Mouse (Mus musculus): ENCODE results near the gene Klhl32.

DNA sequence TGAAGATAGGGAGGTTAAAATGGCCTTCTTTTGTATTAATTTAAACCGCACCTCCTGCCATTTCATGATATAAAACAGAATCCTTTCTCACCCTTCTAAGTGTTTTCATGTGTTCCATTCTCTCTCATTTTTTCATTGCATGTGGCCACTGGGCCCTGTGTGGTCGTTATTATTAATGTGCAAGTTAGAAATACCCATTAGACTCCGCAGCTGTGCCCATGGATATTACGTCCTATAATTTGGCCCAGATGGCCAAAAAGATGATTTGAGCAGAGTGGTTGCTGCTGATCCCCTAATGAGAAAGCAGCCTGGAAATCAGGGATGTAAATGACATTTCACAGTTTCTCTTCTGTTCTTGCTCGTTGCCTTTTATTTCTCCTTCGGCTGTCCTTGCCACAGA is 12.4 kb downstream of the Klhl32 start:
- no peak for TF ChIP-seq RCOR1 (IDR thresholded peaks at IDR 0.05; ENCODE audit: low read depth, low read length)
- no peak for TF ChIP-seq CHD1 (IDR thresholded peaks at IDR 0.05; ENCODE audit: low read depth, low read length)
- no peak for TF ChIP-seq CTCF (IDR thresholded peaks at IDR 0.05 in 2 of 3, conservative IDR thresholded peaks at IDR 0.05 in 1 of 3; ENCODE audit: control insufficient read depth in 1 of 3, insufficient read depth in 1 of 3, low read depth in 2 of 3, low read length in 3 of 3, poor library complexity in 1 of 3, severe bottlenecking in 1 of 3)
- TF ChIP-seq HCFC1 (IDR thresholded peaks at IDR 0.05; ENCODE audit: low read depth, low read length): no peak
- no peak for TF ChIP-seq TAL1 (IDR thresholded peaks at IDR 0.05; ENCODE audit: low read length)
- no peak for TF ChIP-seq POLR2A (IDR thresholded peaks at IDR 0.05; ENCODE audit: control insufficient read depth in 1 of 2, insufficient read depth in 1 of 2, low read depth in 1 of 2, low read length in 2 of 2, poor library complexity in 1 of 2)
- TF ChIP-seq POLR2AphosphoS2 (IDR thresholded peaks at IDR 0.05; ENCODE audit: low read length): no peak
- TF ChIP-seq ZKSCAN1 (IDR thresholded peaks at IDR 0.05; ENCODE audit: low read depth, low read length): no peak
- TF ChIP-seq TBP (IDR thresholded peaks at IDR 0.05; ENCODE audit: low read depth, low read length): no peak
- TF ChIP-seq EP300 (IDR thresholded peaks at IDR 0.05; ENCODE audit: low read depth in 1 of 2, low read length in 2 of 2): no peak
- TF ChIP-seq JUND (IDR thresholded peaks at IDR 0.05; ENCODE audit: low read depth, low read length): no peak
- no peak for TF ChIP-seq ZNF384 (IDR thresholded peaks at IDR 0.05; ENCODE audit: low read depth, low read length)
- TF ChIP-seq E2F4 (IDR thresholded peaks at IDR 0.05; ENCODE audit: borderline replicate concordance, low read depth, low read length): no peak
